Mouse (Mus musculus) embryonic facial prominence, embryonic 13.5 days (tissue): Measurements from ENCODE around the gene Esrra. TPM values are rescaled to one million over a fixed set of nuclear protein-coding genes. Genes with fewer than 3 reads are reported as not detected.
A peak's percentile ranks its signal among the peaks of the same experiment; 100 is the strongest.

ENCODE experiments used
- ATAC-seq: fragments of 200-750 bp; cut with Nextera tagmentation; 2 replicates; pipeline ENCODE4 v1.8.0; 2017; ENCODE audit warnings: low read depth; ENCODE audit not compliant: insufficient number of reproducible peaks, insufficient read depth, low FRiP score, low TSS enrichment
- H3K27ac ChIP-seq: fragments of 300-500 bp; sonication (generic); 2 replicates; pipeline ENCODE4 v1.5.1; 2015; ENCODE audit warnings: moderate library complexity, mild to moderate bottlenecking, inconsistent platforms
- H3K27me3 ChIP-seq: fragments of 300-500 bp; sonication (generic); 2 replicates; pipeline ENCODE4 v1.6.1; 2015; ENCODE audit warnings: mild to moderate bottlenecking, inconsistent platforms
- H3K36me3 ChIP-seq: fragments of 300-500 bp; sonication (generic); 2 replicates; pipeline ENCODE4 v1.6.1; 2015; ENCODE audit warnings: mild to moderate bottlenecking, inconsistent platforms
- H3K4me1 ChIP-seq: fragments of 300-500 bp; sonication (generic); 2 replicates; pipeline ENCODE4 v1.6.1; 2015; ENCODE audit warnings: inconsistent platforms
- H3K4me2 ChIP-seq: fragments of 300-500 bp; sonication (generic); 2 replicates; pipeline ENCODE4 v1.6.1; 2015; ENCODE audit warnings: moderate library complexity, mild to moderate bottlenecking, inconsistent platforms
- H3K4me3 ChIP-seq: fragments of 300-500 bp; sonication (generic); 2 replicates; pipeline ENCODE4 v1.5.1; 2015; ENCODE audit warnings: mild to moderate bottlenecking, inconsistent platforms
- H3K9ac ChIP-seq: fragments of 300-500 bp; sonication (generic); 2 replicates; pipeline ENCODE4 v1.6.1; 2015; ENCODE audit warnings: mild to moderate bottlenecking, inconsistent platforms
- H3K9me3 ChIP-seq: fragments of 300-500 bp; sonication (generic); 2 replicates; pipeline ENCODE4 v1.6.1; 2016; ENCODE audit warnings: inconsistent platforms
- WGBS: fragments of 180-500 bp; shearing (Covaris S2); methylation state at CpG from one replicate; pipeline ENCODE4 v1.1.7; 2015; ENCODE audit warnings: mixed read lengths; 5-methylcytosine and 5-hydroxymethylcytosine counted together
- polyA plus RNA-seq: library from polyadenylated mRNA; unstranded; fragments of >200 nt; fragmentation: Nextera tagmentation; extraction: Ambion mirVana; gene quantifications from 2 replicates; pipeline ENCODE4 v1.2.1, GENCODE M21; 2015

The Esrra gene
- polyA plus RNA-seq = 9.5 and 10.9 TPM in 2 replicates

- no peaks in the 10 kb centered on the region for H3K9me3 ChIP-seq
- H3K27me3 ChIP-seq = peaks cover 46% of the 10 kb centered on the region
- peak; percentile 91 for ATAC-seq
- under 1% methylated on average over 64 of the region's 66 CpGs for WGBS
- H3K4me1 ChIP-seq = peaks cover 46% of the 10 kb centered on the region
- peak within 1 kb of the TSS; percentile 79 for H3K4me3 ChIP-seq
- no peaks in the 10 kb centered on the region for H3K36me3 ChIP-seq
- H3K9ac ChIP-seq = peak within 1 kb of the TSS; percentile 78
- peak within 1 kb of the TSS; percentile 51 for H3K27ac ChIP-seq
- H3K4me2 ChIP-seq = peak within 1 kb of the TSS; percentile 93
These were observed at the start of gene Esrra for GRCm38 (mm10) chr19:6921647-6922567. Gene Esrra, minus strand, starts transcription at chr19:6921813.

- Histone ChIP-seq H3K27ac (no peak overlapping the region), H3K4me2 (peak overlapping the region; percentile 83), H3K9me3 (no peaks in the 10 kb centered on the region), H3K36me3 (peaks cover 16% of the 10 kb centered on the region), H3K9ac (peak overlapping the region; percentile 81; the same call in 1 of the 2 replicates), H3K27me3 (no peaks in the 10 kb centered on the region), H3K4me3 (peak overlapping the region; percentile 69), H3K4me1 (peaks cover 55% of the 10 kb centered on the region)
- no peak for ATAC-seq
- 18% methylated on average over 11 of the region's 11 CpGs for WGBS
These were observed 49.0 kb upstream of the Esrra start for GRCm38 (mm10) chr19:6970460-6971085.

- under 1% methylated on average over 52 of the region's 55 CpGs for WGBS
- H3K27me3 ChIP-seq = no peaks in the 10 kb centered on the region
- no peaks in the 10 kb centered on the region for H3K9me3 ChIP-seq
- H3K36me3 ChIP-seq = peaks cover 23% of the 10 kb centered on the region
- peak overlapping the region; percentile 83 for H3K4me2 ChIP-seq
- peak overlapping the region; percentile 69 for H3K4me3 ChIP-seq
- peak; percentile 46 for ATAC-seq
- peaks cover 55% of the 10 kb centered on the region for H3K4me1 ChIP-seq
- peak overlapping the region; percentile 81 for H3K9ac ChIP-seq
- peak overlapping the region; percentile 57 for H3K27ac ChIP-seq
These were observed 48.2 kb upstream of the Esrra start for GRCm38 (mm10) chr19:6969665-6970381.

GRCm38 (mm10) chr19:6969291-6969664 is 47.7 kb upstream of the Esrra start:
- peaks cover 29% of the 10 kb centered on the region for H3K36me3 ChIP-seq
- no peaks in the 10 kb centered on the region for H3K9me3 ChIP-seq
- peak overlapping the region; percentile 69 for H3K4me3 ChIP-seq
- ATAC-seq = peak; percentile 10; the same call in 1 of the 2 replicates
- H3K27ac ChIP-seq = peak overlapping the region; percentile 57
- H3K27me3 ChIP-seq = no peaks in the 10 kb centered on the region
- H3K9ac ChIP-seq = peak overlapping the region; percentile 81
- H3K4me2 ChIP-seq = peak overlapping the region; percentile 83
- H3K4me1 ChIP-seq = peaks cover 55% of the 10 kb centered on the region
- WGBS = under 1% methylated on average over 20 of the region's 20 CpGs

- 10% methylated on average over 15 of the region's 15 CpGs for WGBS
- peaks cover 50% of the 10 kb centered on the region for H3K4me1 ChIP-seq
- peak overlapping the region; percentile 83 for H3K4me2 ChIP-seq
- no peak for ATAC-seq
- no peaks in the 10 kb centered on the region for H3K9me3 ChIP-seq
- no peaks in the 10 kb centered on the region for H3K27me3 ChIP-seq
- peak overlapping the region; percentile 57; the same call in 1 of the 2 replicates for H3K27ac ChIP-seq
- peak overlapping the region; percentile 69 for H3K4me3 ChIP-seq
- peaks cover 32% of the 10 kb centered on the region for H3K36me3 ChIP-seq
- H3K9ac ChIP-seq = peak overlapping the region; percentile 81
These were observed 47.1 kb upstream of the Esrra start for GRCm38 (mm10) chr19:6968491-6969271.

- no peak overlapping the region for H3K9ac ChIP-seq
- no peak overlapping the region for H3K4me2 ChIP-seq
- H3K27ac ChIP-seq = no peak overlapping the region
- H3K9me3 ChIP-seq = no peaks in the 10 kb centered on the region
- H3K36me3 ChIP-seq = peaks cover 75% of the 10 kb centered on the region
- no peak for ATAC-seq
- H3K4me3 ChIP-seq = no peak overlapping the region
- peaks cover 14% of the 10 kb centered on the region for H3K4me1 ChIP-seq
- WGBS = 83% methylated on average over 10 of the region's 10 CpGs
- H3K27me3 ChIP-seq = no peaks in the 10 kb centered on the region
These were observed 34.8 kb upstream of the Esrra start for GRCm38 (mm10) chr19:6956461-6956860.

GRCm38 (mm10) chr19:6955424-6955823 is 33.8 kb upstream of the Esrra start:
- H3K36me3 ChIP-seq = peaks cover 66% of the 10 kb centered on the region
- WGBS = 83% methylated on average over 7 of the region's 7 CpGs
- H3K4me1 ChIP-seq = peaks cover 14% of the 10 kb centered on the region
- no peaks in the 10 kb centered on the region for H3K9me3 ChIP-seq
- no peak overlapping the region for H3K4me2 ChIP-seq
- H3K27ac ChIP-seq = no peak overlapping the region
- no peak for ATAC-seq
- H3K27me3 ChIP-seq = no peaks in the 10 kb centered on the region
- H3K4me3 ChIP-seq = no peak overlapping the region
- no peak overlapping the region for H3K9ac ChIP-seq

GRCm38 (mm10) chr19:6954046-6954445 is 32.4 kb upstream of the Esrra start:
- Histone ChIP-seq H3K9me3 (no peaks in the 10 kb centered on the region), H3K9ac (no peak overlapping the region), H3K27me3 (no peaks in the 10 kb centered on the region), H3K36me3 (peaks cover 52% of the 10 kb centered on the region), H3K4me3 (no peak overlapping the region), H3K4me2 (no peak overlapping the region), H3K27ac (no peak overlapping the region), H3K4me1 (peaks cover 24% of the 10 kb centered on the region)
- ATAC-seq = no peak
- WGBS = 65% methylated on average over 9 of the region's 9 CpGs

- peak overlapping the region; percentile 98 for H3K27ac ChIP-seq
- peak overlapping the region; percentile 91 for H3K4me2 ChIP-seq
- peak overlapping the region; percentile 63 for H3K4me3 ChIP-seq
- peaks cover 24% of the 10 kb centered on the region for H3K4me1 ChIP-seq
- peak overlapping the region; percentile 77 for H3K9ac ChIP-seq
- 12% methylated on average over 3 of the region's 3 CpGs for WGBS
- H3K36me3 ChIP-seq = peaks cover 42% of the 10 kb centered on the region
- H3K9me3 ChIP-seq = no peaks in the 10 kb centered on the region
- no peaks in the 10 kb centered on the region for H3K27me3 ChIP-seq
- no peak for ATAC-seq
These were observed 31.1 kb upstream of the Esrra start for GRCm38 (mm10) chr19:6952712-6953037.

- WGBS = 1% methylated on average over 31 of the region's 31 CpGs
- Histone ChIP-seq H3K27ac (peak overlapping the region; percentile 98), H3K4me1 (peaks cover 24% of the 10 kb centered on the region), H3K4me3 (peak overlapping the region; percentile 63), H3K36me3 (peaks cover 37% of the 10 kb centered on the region), H3K9me3 (no peaks in the 10 kb centered on the region), H3K4me2 (peak overlapping the region; percentile 91), H3K9ac (peak overlapping the region; percentile 77), H3K27me3 (no peaks in the 10 kb centered on the region)
- no peak for ATAC-seq
These were observed 30.5 kb upstream of the Esrra start for GRCm38 (mm10) chr19:6951994-6952711.
